Mouse (Mus musculus): ENCODE data around the gene Lactbl1. TPM values are rescaled to one million over a fixed set of nuclear protein-coding genes. Genes with fewer than 3 reads are reported as not detected.

Gene Lactbl1
- polyA plus RNA-seq, 1 experiment from 2014 or later = not detected

- Histone ChIP-seq H3K27me3 (replicated peaks; ENCODE audit: control insufficient read depth, insufficient read depth, low read length) (no peaks in the 10 kb centered on the region), H3K9me3 (ENCODE audit: control insufficient read depth, low read length) (no peaks in the 10 kb centered on the region), H3K4me1 (replicated peaks; ENCODE audit: control insufficient read depth, insufficient read depth, low read length) (peaks cover 11% of the 10 kb centered on the region), H3K27ac (ENCODE audit: low read depth) (no peak overlapping the region), H3K4me3 (ENCODE audit: low read depth, low read length) (no peak overlapping the region), H3K36me3 (ENCODE audit: control insufficient read depth, insufficient read depth, low read length) (no peaks in the 10 kb centered on the region), H3K4me2 (ENCODE audit: low read length) (no peak overlapping the region), H3K9ac (ENCODE audit: low read length) (no peak overlapping the region)
- ATAC-seq (replicated peaks; ENCODE audit: low FRiP score, low TSS enrichment, low read depth) = no peak
- no peak for DNase-seq (ENCODE audit: low spot score)
- 94% methylated on average over 3 of the region's 3 CpGs for WGBS
These were observed 22.6 kb upstream of the Lactbl1 start for GRCm38 (mm10) chr4:136599869-136600268.

DNA sequence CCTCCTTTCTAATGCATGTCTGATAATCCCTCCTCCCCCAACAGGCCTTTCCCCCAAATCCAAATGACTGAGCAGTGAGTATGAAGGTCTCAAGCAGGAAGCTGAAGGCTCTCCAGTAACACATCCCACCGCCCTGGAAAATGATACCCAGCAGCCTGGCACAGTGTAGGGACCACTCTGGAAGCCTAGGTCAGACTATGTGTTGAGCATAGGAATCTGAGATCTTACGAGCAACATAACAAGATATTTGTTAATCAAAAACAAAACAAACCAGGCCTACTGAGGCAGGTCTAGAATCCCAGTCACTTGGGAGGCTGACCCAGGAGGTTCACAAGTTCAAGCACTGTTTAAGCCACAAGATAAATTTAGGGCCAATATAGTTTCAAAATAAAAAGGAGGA, 21.9 kb upstream of the Lactbl1 start:
- Histone ChIP-seq H3K9ac (ENCODE audit: low read length) (no peak overlapping the region), H3K36me3 (ENCODE audit: control insufficient read depth, insufficient read depth, low read length) (no peaks in the 10 kb centered on the region), H3K27me3 (replicated peaks; ENCODE audit: control insufficient read depth, insufficient read depth, low read length) (no peaks in the 10 kb centered on the region), H3K4me1 (replicated peaks; ENCODE audit: control insufficient read depth, insufficient read depth, low read length) (peaks cover 11% of the 10 kb centered on the region), H3K4me2 (ENCODE audit: low read length) (peak overlapping the region; percentile 76), H3K4me3 (ENCODE audit: low read depth, low read length) (peak overlapping the region; percentile 85; the same call in 1 of the 2 replicates), H3K9me3 (ENCODE audit: control insufficient read depth, low read length) (no peaks in the 10 kb centered on the region), H3K27ac (ENCODE audit: low read depth) (no peak overlapping the region)
- 85% methylated on average over 2 of the region's 2 CpGs for WGBS
- ATAC-seq (replicated peaks; ENCODE audit: low FRiP score, low TSS enrichment, low read depth) (no peak), DNase-seq (ENCODE audit: low spot score) (no peak)

DNA sequence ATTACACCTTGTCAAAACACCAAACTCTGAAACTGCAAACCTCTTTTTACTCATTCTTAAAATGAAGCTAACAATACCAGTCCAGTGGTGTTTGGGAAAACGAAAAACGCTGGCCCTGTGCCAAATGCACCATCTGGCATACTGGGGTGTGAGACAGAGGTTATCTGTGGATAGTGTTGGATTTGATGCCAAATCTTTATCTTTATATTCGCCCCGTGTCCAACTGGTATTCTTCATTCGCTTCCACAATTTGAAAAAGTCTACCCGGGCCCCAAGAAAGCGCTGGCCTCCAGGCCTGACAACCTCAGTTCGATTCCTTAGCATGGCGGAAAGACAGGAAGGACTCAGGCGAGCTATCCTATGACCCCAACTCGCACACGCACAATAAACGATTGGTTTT, 20.9 kb upstream of the Lactbl1 start:
- under 1% methylated on average over 13 of the region's 13 CpGs for WGBS

GRCm38 (mm10) chr4:136602018-136602554, 20.3 kb upstream of the Lactbl1 start:
- peak; percentile 80 for DNase-seq (ENCODE audit: low spot score)
- peak overlapping the region; percentile 85 for H3K4me3 ChIP-seq (ENCODE audit: low read depth, low read length)

More for the DNA sequence above, 20.9 kb upstream of the Lactbl1 start:
- H3K4me2 ChIP-seq (ENCODE audit: low read length) = peak overlapping the region; percentile 76
- peak overlapping the region; percentile 99 for H3K9ac ChIP-seq (ENCODE audit: low read length)
- no peak; the same call in 1 of the 2 replicates for ATAC-seq (replicated peaks; ENCODE audit: low FRiP score, low TSS enrichment, low read depth)
- peaks cover 11% of the 10 kb centered on the region for H3K4me1 ChIP-seq (replicated peaks; ENCODE audit: control insufficient read depth, insufficient read depth, low read length)
- no peaks in the 10 kb centered on the region for H3K9me3 ChIP-seq (ENCODE audit: control insufficient read depth, low read length)
- no peaks in the 10 kb centered on the region for H3K36me3 ChIP-seq (ENCODE audit: control insufficient read depth, insufficient read depth, low read length)
- H3K27ac ChIP-seq (ENCODE audit: low read depth) = peak overlapping the region; percentile 89
- peak; percentile 78 for DNase-seq (ENCODE audit: low spot score)
- no peaks in the 10 kb centered on the region for H3K27me3 ChIP-seq (replicated peaks; ENCODE audit: control insufficient read depth, insufficient read depth, low read length)
- H3K4me3 ChIP-seq (ENCODE audit: low read depth, low read length) = peak overlapping the region; percentile 85

GRCm38 (mm10) chr4:136602568-136602967, 19.9 kb upstream of the Lactbl1 start, which contains the start of gene Kdm1a:
Gene Kdm1a, minus strand, starts transcription at chr4:136602723.
- Histone ChIP-seq H3K4me2 (ENCODE audit: low read length) (peak within 1 kb of the TSS; percentile 76), H3K27ac (ENCODE audit: low read depth) (peak within 1 kb of the TSS; percentile 89), H3K36me3 (ENCODE audit: control insufficient read depth, insufficient read depth, low read length) (no peaks in the 10 kb centered on the region), H3K9me3 (ENCODE audit: control insufficient read depth, low read length) (no peaks in the 10 kb centered on the region), H3K4me3 (ENCODE audit: low read depth, low read length) (peak within 1 kb of the TSS; percentile 85), H3K4me1 (replicated peaks; ENCODE audit: control insufficient read depth, insufficient read depth, low read length) (peaks cover 11% of the 10 kb centered on the region), H3K27me3 (replicated peaks; ENCODE audit: control insufficient read depth, insufficient read depth, low read length) (no peaks in the 10 kb centered on the region), H3K9ac (ENCODE audit: low read length) (peak within 1 kb of the TSS; percentile 99)
- WGBS = 0% methylated on average over 31 of the region's 45 CpGs
- DNase-seq (ENCODE audit: low spot score) (peak; percentile 99), ATAC-seq (replicated peaks; ENCODE audit: low FRiP score, low TSS enrichment, low read depth) (peak; percentile 93)

More at GRCm38 (mm10) chr4:136602018-136602554, 20.3 kb upstream of the Lactbl1 start:
- H3K4me2 ChIP-seq (ENCODE audit: low read length) = peak overlapping the region; percentile 76
- peak; percentile 68 for ATAC-seq (replicated peaks; ENCODE audit: low FRiP score, low TSS enrichment, low read depth)
- H3K4me1 ChIP-seq (replicated peaks; ENCODE audit: control insufficient read depth, insufficient read depth, low read length) = peaks cover 11% of the 10 kb centered on the region
- H3K27me3 ChIP-seq (replicated peaks; ENCODE audit: control insufficient read depth, insufficient read depth, low read length) = no peaks in the 10 kb centered on the region
- H3K36me3 ChIP-seq (ENCODE audit: control insufficient read depth, insufficient read depth, low read length) = no peaks in the 10 kb centered on the region
- H3K9me3 ChIP-seq (ENCODE audit: control insufficient read depth, low read length) = no peaks in the 10 kb centered on the region
- H3K9ac ChIP-seq (ENCODE audit: low read length) = peak overlapping the region; percentile 99
- H3K27ac ChIP-seq (ENCODE audit: low read depth) = peak overlapping the region; percentile 89
- under 1% methylated on average over 49 of the region's 68 CpGs for WGBS

- ATAC-seq (replicated peaks; ENCODE audit: low FRiP score, low TSS enrichment, low read depth) (no peak), DNase-seq (ENCODE audit: low spot score) (no peak)
- peaks cover 4% of the 10 kb centered on the region for H3K4me1 ChIP-seq (replicated peaks; ENCODE audit: control insufficient read depth, insufficient read depth, low read length)
- H3K4me3 ChIP-seq (ENCODE audit: low read depth, low read length) = no peak overlapping the region
- no peak overlapping the region for H3K27ac ChIP-seq (ENCODE audit: low read depth)
- no peaks in the 10 kb centered on the region for H3K27me3 ChIP-seq (replicated peaks; ENCODE audit: control insufficient read depth, insufficient read depth, low read length)
- H3K9ac ChIP-seq (ENCODE audit: low read length) = no peak overlapping the region
- WGBS = 90% methylated on average over 19 of the region's 19 CpGs
- no peak overlapping the region for H3K4me2 ChIP-seq (ENCODE audit: low read length)
- H3K9me3 ChIP-seq (ENCODE audit: control insufficient read depth, low read length) = no peaks in the 10 kb centered on the region
- H3K36me3 ChIP-seq (ENCODE audit: control insufficient read depth, insufficient read depth, low read length) = no peaks in the 10 kb centered on the region
These were observed 16.5 kb upstream of the Lactbl1 start for GRCm38 (mm10) chr4:136605756-136606485.

GRCm38 (mm10) chr4:136610387-136610856, 12.0 kb upstream of the Lactbl1 start, which contains the start of gene Tex46:
Gene Tex46, plus strand, starts transcription at chr4:136610437.
- no peaks in the 10 kb centered on the region for H3K4me1 ChIP-seq (replicated peaks; ENCODE audit: control insufficient read depth, insufficient read depth, low read length)
- ATAC-seq (replicated peaks; ENCODE audit: low FRiP score, low TSS enrichment, low read depth) = no peak
- H3K9me3 ChIP-seq (ENCODE audit: control insufficient read depth, low read length) = no peaks in the 10 kb centered on the region
- no peak within 1 kb of the TSS for H3K27ac ChIP-seq (ENCODE audit: low read depth)
- 58% methylated on average over 4 of the region's 4 CpGs for WGBS
- no peak for DNase-seq (ENCODE audit: low spot score)
- no peak within 1 kb of the TSS for H3K9ac ChIP-seq (ENCODE audit: low read length)
- H3K27me3 ChIP-seq (replicated peaks; ENCODE audit: control insufficient read depth, insufficient read depth, low read length) = no peaks in the 10 kb centered on the region
- no peak within 1 kb of the TSS for H3K4me2 ChIP-seq (ENCODE audit: low read length)
- H3K36me3 ChIP-seq (ENCODE audit: control insufficient read depth, insufficient read depth, low read length) = no peaks in the 10 kb centered on the region
- no peak within 1 kb of the TSS for H3K4me3 ChIP-seq (ENCODE audit: low read depth, low read length)

DNA sequence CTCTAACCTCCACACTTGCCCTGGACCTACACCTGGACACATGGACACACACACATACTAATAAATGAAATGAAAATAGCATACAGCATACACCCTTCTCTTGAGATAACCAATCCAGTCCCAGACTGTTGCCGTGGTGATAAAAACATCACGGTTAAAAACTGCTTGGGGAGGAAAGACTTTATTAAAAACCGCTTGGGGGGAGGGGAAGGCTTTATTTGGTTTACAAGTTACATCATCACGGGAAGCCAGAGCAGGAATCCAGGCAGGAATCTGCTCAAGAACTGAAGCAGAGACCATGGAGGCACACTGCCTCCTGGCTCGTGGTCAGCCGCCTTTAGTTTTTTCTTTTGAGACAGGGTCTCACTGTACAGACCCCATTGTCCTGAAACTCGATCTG, 8.8 kb upstream of the Lactbl1 start:
- no peaks in the 10 kb centered on the region for H3K27me3 ChIP-seq (replicated peaks; ENCODE audit: control insufficient read depth, insufficient read depth, low read length)
- H3K27ac ChIP-seq (ENCODE audit: low read depth) = no peak overlapping the region
- H3K9ac ChIP-seq (ENCODE audit: low read length) = no peak overlapping the region
- H3K4me2 ChIP-seq (ENCODE audit: low read length) = no peak overlapping the region
- WGBS = 64% methylated on average over 7 of the region's 7 CpGs
- H3K9me3 ChIP-seq (ENCODE audit: control insufficient read depth, low read length) = no peaks in the 10 kb centered on the region
- H3K4me1 ChIP-seq (replicated peaks; ENCODE audit: control insufficient read depth, insufficient read depth, low read length) = no peaks in the 10 kb centered on the region
- DNase-seq (ENCODE audit: low spot score) (no peak), ATAC-seq (replicated peaks; ENCODE audit: low FRiP score, low TSS enrichment, low read depth) (no peak)
- H3K4me3 ChIP-seq (ENCODE audit: low read depth, low read length) = no peak overlapping the region
- no peaks in the 10 kb centered on the region for H3K36me3 ChIP-seq (ENCODE audit: control insufficient read depth, insufficient read depth, low read length)

All from intestine, embryonic 14.5 days (tissue).